ENCODE assay signal across 15 mouse cellular contexts in genomic region chr12:108225781-108226180, GRCm38 (mm10). TPM values are rescaled to one million over a fixed set of nuclear protein-coding genes. Genes with fewer than 3 reads are reported as not detected.
DNase-seq lines count a peak whose midpoint lies in the region; ATAC-seq and TF ChIP-seq lines count a peak whose summit lies in the region.
"Had no signal": no experiment of that assay in that cellular context is flagged by ENCODE, and none has a peak within 500 bp of the region (broad histone marks: within the 10 kb centered on the region; RNA-seq: fewer than 3 reads in every experiment).

No protein-coding gene starts in this region.

- H3K36me3 ChIP-seq in forebrain, embryonic 12.5 days (replicated peaks) = no peaks in the 10 kb centered on the region
- no peaks in the 10 kb centered on the region for H3K36me3 ChIP-seq in forebrain, embryonic 15.5 days
- no peaks in the 10 kb centered on the region for H3K36me3 ChIP-seq in intestine, embryonic 16.5 days (ENCODE audit: control insufficient read depth, insufficient read depth, low read length)
- H3K36me3 ChIP-seq in intestine, postnatal 0 days (ENCODE audit: control insufficient read depth, insufficient read depth) = no peaks in the 10 kb centered on the region; the same call in 1 of the 2 replicates
- peaks cover 7% of the 10 kb centered on the region; the same call in 1 of the 2 replicates for H3K36me3 ChIP-seq in midbrain, embryonic 10.5 days
- H3K36me3 ChIP-seq in midbrain, embryonic 15.5 days (replicated peaks) = no peaks in the 10 kb centered on the region
- H3K36me3 ChIP-seq: embryonic facial prominence, embryonic 15.5 days; limb, embryonic 15.5 days had no signal

- DNase-seq in midbrain, embryonic 10.5 days (ENCODE audit: low spot score) = no peak
- DNase-seq in brain, embryonic 14.5 days (ENCODE audit: low read depth) = peak; percentile 66
- no peak for DNase-seq in gastrocnemius, postnatal 4 days (ENCODE audit: low spot score in 2 of 2)
- DNase-seq: adrenal gland, postnatal 10 days; kidney, adult 8-10 months; layer of hippocampus, postnatal 36 days; lung, postnatal 14 days had no signal

- no peak for TF ChIP-seq CTCF in intestine, postnatal 0 days (IDR thresholded peaks at IDR 0.05; ENCODE audit: low read depth)
- no peak for TF ChIP-seq CTCF in brain, embryonic 14.5 days (IDR thresholded peaks at IDR 0.05; ENCODE audit: borderline replicate concordance, extremely low read depth, insufficient read depth, insufficient read length)

- H3K27ac ChIP-seq in forebrain, embryonic 12.5 days = no peak overlapping the region
- no peak overlapping the region for H3K27ac ChIP-seq in forebrain, embryonic 15.5 days (replicated peaks)
- no peak overlapping the region for H3K27ac ChIP-seq in intestine, embryonic 16.5 days (ENCODE audit: low read length)
- no peak overlapping the region for H3K27ac ChIP-seq in intestine, postnatal 0 days (ENCODE audit: low read depth, low read length)
- peak overlapping the region; percentile 23; the same call in 1 of the 2 replicates for H3K27ac ChIP-seq in midbrain, embryonic 10.5 days (replicated peaks)
- H3K27ac ChIP-seq in midbrain, embryonic 15.5 days = no peak overlapping the region
- H3K27ac ChIP-seq: embryonic facial prominence, embryonic 15.5 days; limb, embryonic 15.5 days had no signal

- H3K4me2 ChIP-seq in forebrain, embryonic 12.5 days = no peak overlapping the region
- H3K4me2 ChIP-seq in forebrain, embryonic 15.5 days (replicated peaks) = no peak overlapping the region
- no peak overlapping the region for H3K4me2 ChIP-seq in intestine, embryonic 16.5 days (ENCODE audit: low read depth, low read length)
- no peak overlapping the region for H3K4me2 ChIP-seq in intestine, postnatal 0 days (replicated peaks; ENCODE audit: low read depth)
- no peak overlapping the region for H3K4me2 ChIP-seq in midbrain, embryonic 15.5 days
- H3K4me2 ChIP-seq: embryonic facial prominence, embryonic 15.5 days; limb, embryonic 15.5 days had no signal

- H3K4me3 ChIP-seq in forebrain, embryonic 12.5 days (replicated peaks) = no peak overlapping the region
- no peak overlapping the region for H3K4me3 ChIP-seq in forebrain, embryonic 15.5 days
- H3K4me3 ChIP-seq in intestine, embryonic 16.5 days (ENCODE audit: low read length) = no peak overlapping the region
- no peak overlapping the region for H3K4me3 ChIP-seq in intestine, postnatal 0 days (ENCODE audit: low read depth, low read length)
- no peak overlapping the region for H3K4me3 ChIP-seq in midbrain, embryonic 10.5 days
- H3K4me3 ChIP-seq in midbrain, embryonic 15.5 days = no peak overlapping the region
- H3K4me3 ChIP-seq: embryonic facial prominence, embryonic 15.5 days; limb, embryonic 15.5 days had no signal

- no peaks in the 10 kb centered on the region for H3K9me3 ChIP-seq in forebrain, embryonic 12.5 days
- no peaks in the 10 kb centered on the region for H3K9me3 ChIP-seq in forebrain, embryonic 15.5 days
- H3K9me3 ChIP-seq in intestine, embryonic 16.5 days (ENCODE audit: control insufficient read depth, low read length) = no peaks in the 10 kb centered on the region
- H3K9me3 ChIP-seq in intestine, postnatal 0 days (ENCODE audit: control insufficient read depth) = no peaks in the 10 kb centered on the region
- H3K9me3 ChIP-seq in midbrain, embryonic 10.5 days (replicated peaks) = no peaks in the 10 kb centered on the region
- no peaks in the 10 kb centered on the region for H3K9me3 ChIP-seq in midbrain, embryonic 15.5 days
- H3K9me3 ChIP-seq: embryonic facial prominence, embryonic 15.5 days; limb, embryonic 15.5 days had no signal

- no peak for TF ChIP-seq POLR2A in brain, embryonic 14.5 days (IDR thresholded peaks at IDR 0.05; ENCODE audit: borderline replicate concordance, extremely low read depth, insufficient read depth, insufficient read length, poor library complexity, severe bottlenecking)

- peaks cover 78% of the 10 kb centered on the region for H3K4me1 ChIP-seq in forebrain, embryonic 12.5 days
- peaks cover 50% of the 10 kb centered on the region for H3K4me1 ChIP-seq in forebrain, embryonic 15.5 days
- H3K4me1 ChIP-seq in intestine, embryonic 16.5 days (ENCODE audit: control insufficient read depth, insufficient read depth, low read length) = peaks cover 29% of the 10 kb centered on the region
- no peaks in the 10 kb centered on the region for H3K4me1 ChIP-seq in intestine, postnatal 0 days (replicated peaks; ENCODE audit: control insufficient read depth, insufficient read depth, low read length)
- H3K4me1 ChIP-seq in midbrain, embryonic 10.5 days = peaks cover 87% of the 10 kb centered on the region
- H3K4me1 ChIP-seq in midbrain, embryonic 15.5 days = peaks cover 52% of the 10 kb centered on the region

- no peaks in the 10 kb centered on the region for H3K27me3 ChIP-seq in forebrain, embryonic 12.5 days
- no peaks in the 10 kb centered on the region for H3K27me3 ChIP-seq in forebrain, embryonic 15.5 days
- H3K27me3 ChIP-seq in intestine, embryonic 16.5 days (replicated peaks; ENCODE audit: control insufficient read depth, insufficient read depth, low read length) = no peaks in the 10 kb centered on the region
- H3K27me3 ChIP-seq in intestine, postnatal 0 days (replicated peaks; ENCODE audit: control insufficient read depth, insufficient read depth, low read length) = no peaks in the 10 kb centered on the region
- H3K27me3 ChIP-seq in midbrain, embryonic 10.5 days (ENCODE audit: low read depth, poor library complexity, severe bottlenecking) = no peaks in the 10 kb centered on the region
- H3K27me3 ChIP-seq in midbrain, embryonic 15.5 days (replicated peaks) = no peaks in the 10 kb centered on the region
- H3K27me3 ChIP-seq: embryonic facial prominence, embryonic 15.5 days; limb, embryonic 15.5 days had no signal

- peak overlapping the region; percentile 17; the same call in 1 of the 2 replicates for H3K9ac ChIP-seq in forebrain, embryonic 12.5 days
- no peak overlapping the region for H3K9ac ChIP-seq in forebrain, embryonic 15.5 days (replicated peaks)
- H3K9ac ChIP-seq in intestine, embryonic 16.5 days (ENCODE audit: low read depth, low read length) = peak overlapping the region; percentile 11; the same call in 1 of the 2 replicates
- no peak overlapping the region for H3K9ac ChIP-seq in intestine, postnatal 0 days (ENCODE audit: low read depth, low read length)
- no peak overlapping the region for H3K9ac ChIP-seq in midbrain, embryonic 15.5 days
- H3K9ac ChIP-seq: embryonic facial prominence, embryonic 15.5 days; limb, embryonic 15.5 days had no signal

- ATAC-seq in forebrain, embryonic 12.5 days (ENCODE audit: low FRiP score) = no peak
- ATAC-seq in forebrain, embryonic 15.5 days (replicated peaks) = no peak
- no peak for ATAC-seq in intestine, embryonic 16.5 days
- ATAC-seq in intestine, postnatal 0 days = no peak
- ATAC-seq in midbrain, embryonic 15.5 days (replicated peaks) = no peak

- WGBS in forebrain, embryonic 12.5 days = 69% methylated on average over 7 of the region's 7 CpGs
- WGBS in forebrain, embryonic 15.5 days = 49% methylated on average over 7 of the region's 7 CpGs
- 70% methylated on average over 7 of the region's 7 CpGs for WGBS in intestine, embryonic 16.5 days
- 76% methylated on average over 7 of the region's 7 CpGs for WGBS in intestine, postnatal 0 days
- WGBS in midbrain, embryonic 10.5 days = 84% methylated on average over 7 of the region's 7 CpGs
- 61% methylated on average over 7 of the region's 7 CpGs for WGBS in midbrain, embryonic 15.5 days

RNA-seq across cellular contexts. Expression of gene Ccnk, which starts 46.4 kb away (rescaled TPM):
- 4.7 and 5.4 TPM in 2 replicates for polyA plus RNA-seq in forebrain, embryonic 12.5 days (2016; fragmentation: Nextera tagmentation; extraction: Ambion mirVana)
- polyA plus RNA-seq in forebrain, embryonic 15.5 days (2015; fragmentation: Nextera tagmentation; extraction: Ambion mirVana) = 3.3 and 3.7 TPM in 2 replicates
- polyA plus RNA-seq in intestine, embryonic 16.5 days (2015; fragmentation: Nextera tagmentation; extraction: Ambion mirVana) = 1.9 and 2.2 TPM in 2 replicates
- polyA plus RNA-seq in intestine, postnatal 0 days (2015; fragmentation: Nextera tagmentation; extraction: Ambion mirVana) = 3.0 and 3.3 TPM in 2 replicates
- 3.3 and 3.5 TPM in 2 replicates for polyA plus RNA-seq in midbrain, embryonic 10.5 days (2016; fragmentation: Nextera tagmentation; extraction: Ambion mirVana)
- 2.4 and 3.7 TPM in 2 replicates for polyA plus RNA-seq in midbrain, embryonic 15.5 days (2015; fragmentation: Nextera tagmentation; extraction: Ambion mirVana)
- 28.2 and 41.3 TPM in 2 replicates for polyA plus RNA-seq in brain, embryonic 14.5 days (2012; rRNA removed)
- total RNA-seq in gastrocnemius, postnatal 4 days (2021) = 10 to 100 TPM; 35.5 to 36.4 TPM

RNA-seq across cellular contexts. Expression of gene Setd3, which starts 46.7 kb away (rescaled TPM):
- 103 and 112 TPM in 2 replicates for polyA plus RNA-seq in forebrain, embryonic 12.5 days (2016; fragmentation: Nextera tagmentation; extraction: Ambion mirVana)
- polyA plus RNA-seq in forebrain, embryonic 15.5 days (2015; fragmentation: Nextera tagmentation; extraction: Ambion mirVana) = 98.3 and 108 TPM in 2 replicates
- polyA plus RNA-seq in intestine, embryonic 16.5 days (2015; fragmentation: Nextera tagmentation; extraction: Ambion mirVana) = 89.8 and 90.8 TPM in 2 replicates
- polyA plus RNA-seq in intestine, postnatal 0 days (2015; fragmentation: Nextera tagmentation; extraction: Ambion mirVana) = 49.1 and 50.0 TPM in 2 replicates
- polyA plus RNA-seq in midbrain, embryonic 10.5 days (2016; fragmentation: Nextera tagmentation; extraction: Ambion mirVana) = 77.8 and 77.9 TPM in 2 replicates
- 88.0 and 95.0 TPM in 2 replicates for polyA plus RNA-seq in midbrain, embryonic 15.5 days (2015; fragmentation: Nextera tagmentation; extraction: Ambion mirVana)
- 65.5 and 72.6 TPM in 2 replicates for polyA plus RNA-seq in brain, embryonic 14.5 days (2012; rRNA removed)
- total RNA-seq in gastrocnemius, postnatal 4 days (2021) = 100 to 1,000 TPM in 1 of 2 experiments, 10 to 100 TPM in 1; 98.9 to 107 TPM

RNA-seq across cellular contexts. Expression of gene Ccdc85c, which starts 49.4 kb away (rescaled TPM):
- polyA plus RNA-seq in forebrain, embryonic 12.5 days (2016; fragmentation: Nextera tagmentation; extraction: Ambion mirVana) = 10.7 and 14.7 TPM in 2 replicates
- 14.3 and 16.3 TPM in 2 replicates for polyA plus RNA-seq in forebrain, embryonic 15.5 days (2015; fragmentation: Nextera tagmentation; extraction: Ambion mirVana)
- 4.8 and 7.1 TPM in 2 replicates for polyA plus RNA-seq in intestine, embryonic 16.5 days (2015; fragmentation: Nextera tagmentation; extraction: Ambion mirVana)
- 10.1 and 12.0 TPM in 2 replicates for polyA plus RNA-seq in intestine, postnatal 0 days (2015; fragmentation: Nextera tagmentation; extraction: Ambion mirVana)
- polyA plus RNA-seq in midbrain, embryonic 10.5 days (2016; fragmentation: Nextera tagmentation; extraction: Ambion mirVana) = 12.1 and 15.5 TPM in 2 replicates
- 15.3 and 15.8 TPM in 2 replicates for polyA plus RNA-seq in midbrain, embryonic 15.5 days (2015; fragmentation: Nextera tagmentation; extraction: Ambion mirVana)
- polyA plus RNA-seq in brain, embryonic 14.5 days (2012; rRNA removed) = 34.0 and 48.9 TPM in 2 replicates
- 1 to 10 TPM; 7.3 to 8.4 TPM for total RNA-seq in gastrocnemius, postnatal 4 days (2021)
- total RNA-seq: monocyte, adult 5-6 weeks had no signal

Comparison
In these comparisons a context has a peak if more than half of its experiments do, and no peak if none do; other contexts are left out.
1. H3K9ac ChIP-seq: peak in forebrain, embryonic 12.5 days (single experiment) and intestine, embryonic 16.5 days (single experiment); none in forebrain, embryonic 15.5 days (single experiment), intestine, postnatal 0 days (single experiment) and midbrain, embryonic 15.5 days (single experiment).